Mouse (Mus musculus) spleen, postnatal 14 days (tissue): Measurements from ENCODE around the gene Tor3a.
"Not testable (repeated sequence)": the region's sequence is repeated elsewhere in the genome, so short reads cannot be mapped to it uniquely, and the experiment has no call there.

ENCODE experiments used
- DNase-seq, 2 experiments: peaks; one replicate each; pipeline ENCODE4 v3.0.0; 2021 to 2022; ENCODE audit warnings: low spot score in 2 of 2

Gene Tor3a

DNA sequence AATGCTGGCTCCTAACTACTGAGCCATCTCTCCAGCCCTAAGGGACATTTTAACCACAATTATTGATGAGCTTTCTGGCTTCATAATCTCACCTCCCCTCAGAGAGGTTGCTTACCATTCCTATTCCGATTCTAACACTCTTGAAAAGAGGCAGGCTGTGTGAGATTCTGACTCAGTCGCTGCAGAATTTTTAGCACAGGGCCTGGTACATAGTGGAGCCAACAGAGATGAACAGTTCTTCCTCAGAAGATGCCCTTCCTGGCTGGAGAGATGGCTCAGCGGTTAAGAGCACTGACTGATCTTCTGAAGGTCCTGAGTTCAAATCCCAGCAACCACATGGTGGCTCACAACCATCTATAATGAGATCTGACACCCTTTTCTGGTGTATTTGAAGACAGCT lies 2.2 kb downstream of the Tor3a start:
- no peak for DNase-seq

DNA sequence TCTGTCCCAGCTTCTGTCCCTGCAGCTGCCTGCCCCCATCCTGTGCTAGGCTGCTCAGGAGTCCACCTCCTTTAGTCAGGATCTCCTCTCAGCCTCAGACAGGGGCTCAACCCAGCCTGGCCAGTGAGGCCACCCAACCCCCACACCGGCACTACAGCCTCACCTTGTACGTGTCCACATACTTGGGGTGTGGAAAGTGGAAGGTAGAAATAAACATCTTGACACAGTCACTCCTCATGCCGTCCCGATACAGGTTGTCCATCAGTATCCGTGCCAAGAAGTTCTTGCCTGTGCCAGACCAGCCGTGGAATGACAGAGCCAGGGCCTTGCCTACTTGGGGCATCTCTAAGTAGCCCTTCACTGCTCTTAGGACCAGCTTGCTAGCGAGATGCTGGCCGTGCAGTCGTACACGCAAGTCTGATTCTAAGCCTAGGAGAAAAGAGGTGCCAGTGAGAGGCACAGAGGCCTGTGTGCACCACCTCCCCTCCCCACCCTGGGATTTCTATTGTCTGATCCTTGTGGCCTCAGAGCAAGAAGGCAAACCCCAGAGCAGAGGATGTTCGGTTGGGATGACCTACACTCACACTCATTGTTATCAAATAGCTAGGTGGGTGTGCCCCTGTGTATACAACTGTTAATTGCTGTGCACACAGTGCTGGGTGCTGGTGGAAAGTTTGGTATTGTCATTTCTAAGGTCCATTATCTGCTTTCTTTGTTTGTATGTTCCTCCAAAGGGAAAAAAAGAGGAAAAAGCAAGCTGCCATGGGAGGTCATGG lies 4.8 kb downstream of the Tor3a start:
- no peak for DNase-seq

DNA sequence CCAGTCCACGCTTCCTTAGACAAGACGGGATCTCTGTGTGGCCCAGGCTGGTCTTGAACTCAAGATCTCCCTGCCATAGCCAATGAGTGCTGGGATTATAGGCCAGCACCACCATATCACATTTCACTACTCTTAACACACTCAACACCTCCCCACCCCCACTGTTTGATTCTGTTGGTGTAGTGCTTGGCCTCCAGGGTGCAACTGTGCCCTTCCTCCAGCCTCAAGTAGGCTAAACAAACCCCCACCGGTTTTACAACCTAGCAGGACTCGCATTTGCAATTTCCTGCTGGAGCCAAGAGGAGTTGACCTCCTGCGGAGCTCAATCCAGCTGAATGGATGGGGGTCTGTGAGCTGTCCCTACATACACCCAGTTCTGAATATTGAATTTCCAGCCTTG lies 5.6 kb downstream of the Tor3a start:
- DNase-seq = no peak

DNA sequence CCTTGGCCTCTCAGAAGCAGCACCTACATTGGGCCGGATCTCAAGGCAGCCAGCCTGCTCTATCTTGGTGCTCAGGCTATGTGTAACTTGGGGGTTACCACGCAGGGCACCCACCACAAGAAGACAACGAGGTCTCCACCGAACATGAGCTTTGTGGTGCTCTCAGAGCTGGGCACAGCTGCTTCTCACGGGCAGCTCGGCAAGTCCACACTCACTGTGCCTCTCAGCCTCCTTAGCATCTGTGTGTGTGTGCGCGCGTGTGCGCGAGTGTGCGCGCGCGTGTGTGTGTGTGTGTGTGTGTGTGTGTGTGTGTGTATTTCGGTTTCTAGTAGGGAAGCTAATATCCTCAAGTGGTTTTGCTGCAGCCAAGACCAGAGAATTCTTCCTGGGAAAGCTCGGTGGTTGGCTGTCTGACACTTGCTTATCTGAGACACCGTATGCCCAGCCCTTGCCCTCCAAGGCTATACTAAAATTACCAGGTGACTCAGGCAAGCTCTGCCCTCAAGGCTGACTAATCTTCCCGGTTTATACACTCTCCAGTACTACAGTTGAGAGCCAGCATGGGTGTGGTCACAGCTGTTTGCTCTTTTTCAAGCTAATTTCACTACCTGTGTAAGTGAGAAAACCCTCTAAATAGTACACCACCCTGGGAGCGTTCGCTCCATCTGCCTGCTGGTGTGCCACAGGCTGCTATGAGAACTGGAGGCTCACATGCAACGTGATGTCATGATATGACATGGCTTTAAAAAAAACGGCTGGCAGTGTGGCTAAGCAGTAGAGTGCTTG lies 6.8 kb downstream of the Tor3a start:
- DNase-seq = no peak

DNA sequence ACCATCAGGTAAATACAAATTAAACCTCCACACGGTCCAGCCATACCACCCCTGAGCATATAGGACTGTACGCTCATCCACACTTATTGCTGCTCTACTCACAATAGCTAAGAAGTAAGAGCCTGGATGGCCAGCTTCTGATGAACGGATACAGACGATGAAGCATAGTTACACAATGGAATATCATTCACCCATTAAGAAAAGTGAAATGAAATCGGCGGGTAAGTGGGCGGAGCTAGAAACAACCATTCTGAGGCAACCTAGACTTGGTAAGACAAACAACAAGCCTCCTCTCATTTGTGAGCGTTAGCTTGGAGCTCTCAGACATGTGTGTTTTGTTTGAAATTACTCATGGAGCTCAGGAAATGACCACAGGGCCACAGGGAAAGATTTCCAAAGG lies 8.4 kb downstream of the Tor3a start:
- no peak for DNase-seq

DNA sequence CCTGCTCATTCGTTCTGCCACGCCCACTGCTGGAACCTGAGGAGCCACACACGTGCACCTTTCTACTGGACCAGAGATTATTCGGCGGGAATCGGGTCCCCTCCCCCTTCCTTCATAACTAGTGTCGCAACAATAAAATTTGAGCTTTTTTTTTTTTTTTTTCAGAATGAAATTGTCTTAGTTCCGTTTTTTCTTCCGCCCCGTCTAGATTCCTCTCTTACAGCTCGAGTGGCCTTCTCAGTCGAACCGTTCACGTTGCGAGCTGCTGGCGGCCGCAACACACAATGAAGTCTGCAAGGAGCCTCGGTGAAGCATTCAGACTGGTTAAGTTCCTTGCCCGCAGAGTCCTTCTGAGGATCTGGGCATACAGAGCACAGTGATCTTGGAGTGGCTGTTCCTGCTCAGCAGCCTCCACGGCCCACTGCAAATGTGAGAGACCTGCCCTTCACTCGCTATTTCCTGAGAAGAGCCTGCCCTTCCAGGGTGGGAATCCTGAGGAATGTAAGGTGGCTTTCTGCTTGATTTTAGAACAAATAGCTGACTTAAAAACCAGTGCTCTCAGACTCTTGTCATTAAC lies 13.4 kb downstream of the Tor3a start:
- DNase-seq = not testable (repeated sequence)

DNA sequence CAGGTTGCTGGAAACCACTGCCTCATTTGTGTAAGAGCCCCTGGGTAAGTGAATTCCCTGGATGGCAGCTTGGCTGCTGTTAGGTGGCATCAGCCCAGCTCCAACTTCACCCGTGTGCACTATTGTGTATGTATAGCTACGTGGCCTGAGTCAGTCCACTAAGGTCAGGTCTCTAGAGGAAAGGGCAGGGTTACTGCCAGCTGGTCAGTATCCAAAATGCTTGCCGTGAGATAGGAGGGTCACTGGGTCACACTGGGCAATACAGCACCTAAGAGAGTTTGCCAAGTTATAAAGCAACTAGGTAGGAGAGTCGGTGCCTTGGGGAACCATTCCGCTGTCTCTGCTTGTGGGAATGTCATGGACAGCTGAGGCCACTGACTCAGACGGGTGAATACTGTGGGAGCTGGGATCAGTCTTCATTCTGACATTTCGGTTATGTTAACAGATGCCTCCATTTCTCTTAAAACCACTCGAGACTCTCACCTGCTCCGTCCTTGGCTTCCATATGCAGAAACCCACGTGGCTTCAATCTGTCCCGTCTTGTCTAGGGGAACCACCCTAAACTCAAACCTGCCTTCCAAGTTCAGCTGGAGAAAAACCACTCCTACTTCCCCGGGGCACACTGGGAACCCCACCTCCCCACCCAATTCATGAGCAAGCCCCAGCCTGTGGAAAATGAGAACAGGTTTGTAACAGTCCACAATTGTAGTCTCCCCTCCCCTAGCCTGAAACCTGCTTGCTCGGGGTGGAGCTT lies 14.1 kb downstream of the Tor3a start:
- DNase-seq = no peak

DNA sequence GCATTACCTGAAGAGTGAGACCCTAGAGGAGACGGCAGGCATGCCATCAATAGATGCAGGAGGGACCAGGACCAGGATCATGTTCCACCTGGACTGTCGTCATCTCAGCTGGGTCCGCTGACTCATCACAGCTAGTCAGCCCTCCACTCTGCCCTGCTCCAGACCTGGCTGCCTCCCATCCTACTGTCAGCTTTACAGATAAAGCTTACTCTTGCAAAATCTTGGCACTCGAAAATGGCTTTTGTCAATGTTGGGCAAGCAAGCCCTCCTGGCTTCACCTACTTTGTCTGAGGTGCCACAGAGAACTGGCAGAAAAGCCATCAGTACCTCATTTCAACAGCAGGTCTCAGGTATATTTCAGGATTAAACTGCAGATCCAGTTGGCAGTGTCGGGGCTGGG lies 15.5 kb downstream of the Tor3a start:
- no peak for DNase-seq

DNA sequence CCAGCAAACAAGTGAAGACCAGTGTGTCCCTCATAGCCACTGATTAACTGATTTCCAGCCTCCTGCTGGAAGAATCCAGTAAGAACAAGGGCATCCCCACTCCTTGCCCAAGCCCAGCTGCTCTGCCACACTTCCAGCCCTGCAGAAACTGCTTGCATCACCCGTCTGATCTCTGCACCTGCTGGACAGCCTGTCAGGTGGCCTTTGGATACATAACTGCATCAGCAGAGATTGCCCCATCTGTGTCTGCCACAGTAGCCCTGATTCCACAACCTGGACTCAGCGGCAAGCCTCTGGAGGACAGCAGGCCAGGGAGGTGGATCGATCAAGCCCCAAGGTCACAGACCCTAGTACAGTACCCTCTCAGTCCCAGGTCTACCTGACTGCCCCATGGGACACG lies 16.6 kb downstream of the Tor3a start:
- no peak for DNase-seq

DNA sequence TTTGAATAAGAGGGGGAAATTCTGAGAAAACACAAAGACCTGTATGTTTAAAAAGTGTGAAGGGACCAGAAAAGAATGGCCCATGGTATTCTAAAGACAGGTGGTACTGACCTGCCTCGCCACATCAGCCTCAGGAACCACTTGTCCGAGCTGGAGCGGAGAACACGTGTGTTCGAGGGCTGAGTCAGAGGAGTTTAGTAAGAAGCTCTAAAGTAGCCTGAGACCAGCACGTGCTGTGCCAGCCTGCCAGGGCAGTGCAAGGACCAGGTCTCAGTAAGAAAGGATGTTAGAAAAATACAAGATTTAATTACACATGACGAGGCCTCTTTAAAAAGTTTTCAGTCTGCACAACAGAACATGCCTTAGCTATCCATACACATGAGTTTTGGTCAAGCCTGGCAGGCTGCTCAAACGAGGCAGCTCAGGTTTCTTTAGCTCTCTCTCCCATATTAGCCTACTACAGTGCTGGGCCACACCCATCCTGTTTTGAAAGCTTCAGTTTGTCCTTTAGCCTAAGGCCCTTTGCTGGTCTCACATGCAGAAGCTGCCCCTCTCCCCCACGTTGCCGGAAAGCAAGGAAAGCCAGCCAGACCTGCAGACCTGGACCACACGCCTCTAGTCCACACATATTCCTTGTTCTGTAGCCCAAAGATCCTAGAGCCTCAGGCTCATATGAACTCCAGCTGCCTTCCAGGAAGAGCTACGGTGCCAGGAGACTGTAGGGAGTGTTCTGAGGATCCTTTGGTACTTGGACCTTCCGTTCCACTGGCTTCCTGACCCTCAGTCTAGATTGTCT lies 19.2 kb downstream of the Tor3a start:
- DNase-seq = no peak

DNA sequence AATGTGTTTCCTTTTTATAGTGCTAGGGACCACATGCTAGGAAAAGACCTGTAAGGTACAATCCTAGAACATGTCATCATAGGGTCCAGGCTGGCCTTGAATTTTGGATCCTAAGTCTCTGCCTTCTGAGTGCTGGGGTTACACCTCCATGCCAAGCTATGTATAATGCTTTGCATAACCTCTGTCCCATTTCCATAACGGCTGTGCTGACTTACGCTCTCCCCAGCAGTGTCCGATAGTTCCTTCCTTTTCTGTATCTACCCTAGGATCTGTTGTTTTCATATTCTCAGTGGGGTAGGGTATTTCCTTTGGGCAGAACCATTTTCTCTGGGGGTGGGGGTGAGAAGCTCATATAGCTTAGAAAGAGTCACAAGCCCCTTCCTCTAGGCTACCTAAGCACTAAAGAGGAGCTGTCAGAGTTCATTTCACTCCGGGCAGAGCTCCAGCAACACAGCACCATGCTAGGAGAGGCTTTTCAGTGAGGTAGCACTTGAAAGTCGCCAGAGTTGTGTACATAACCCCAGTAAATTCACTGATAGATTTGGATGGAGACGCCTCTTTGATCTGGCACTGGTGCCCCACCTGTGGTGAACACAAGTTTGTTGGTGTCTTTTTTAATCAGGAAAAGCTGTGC lies 21.9 kb downstream of the Tor3a start:
- DNase-seq = no peak

DNA sequence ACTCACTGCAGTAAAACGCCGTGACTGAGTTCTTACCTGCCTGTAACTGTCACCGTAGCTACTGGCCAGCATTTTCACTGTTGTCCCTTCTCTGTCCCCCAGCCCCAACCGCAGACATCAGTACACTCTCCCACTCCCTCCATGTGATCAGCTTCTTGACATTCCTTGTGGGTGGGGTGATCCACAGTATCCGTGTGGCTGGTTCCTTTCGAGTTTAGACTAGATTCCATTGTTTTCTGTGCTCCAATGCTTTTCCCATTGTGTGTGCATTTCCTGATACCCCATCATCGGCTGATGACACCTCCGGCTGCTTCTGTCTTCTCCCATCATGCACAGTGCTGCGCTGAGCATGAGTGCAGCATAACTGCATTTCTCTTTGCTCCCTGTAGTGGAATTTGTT lies 23.5 kb downstream of the Tor3a start:
- DNase-seq = no peak

DNA sequence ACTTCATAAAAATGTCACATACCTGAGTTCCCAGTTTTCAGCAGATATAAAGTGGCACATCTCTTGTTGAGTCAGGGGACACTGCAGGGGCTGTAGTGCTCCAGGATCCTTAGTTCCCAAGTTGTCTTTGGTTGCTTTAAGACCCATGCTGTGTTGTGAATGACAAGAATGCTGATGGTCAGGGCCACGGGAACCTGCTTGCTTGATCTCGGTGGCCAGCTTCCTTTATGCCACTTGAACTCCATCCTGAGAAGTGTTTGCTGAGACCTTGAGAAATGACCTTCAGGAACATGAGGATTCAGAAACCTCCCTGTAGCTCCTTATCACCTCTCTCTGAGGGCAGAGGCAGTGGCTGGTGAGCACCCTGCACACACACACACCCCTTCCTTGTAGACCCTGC lies 25.5 kb downstream of the Tor3a start:
- DNase-seq = no peak

DNA sequence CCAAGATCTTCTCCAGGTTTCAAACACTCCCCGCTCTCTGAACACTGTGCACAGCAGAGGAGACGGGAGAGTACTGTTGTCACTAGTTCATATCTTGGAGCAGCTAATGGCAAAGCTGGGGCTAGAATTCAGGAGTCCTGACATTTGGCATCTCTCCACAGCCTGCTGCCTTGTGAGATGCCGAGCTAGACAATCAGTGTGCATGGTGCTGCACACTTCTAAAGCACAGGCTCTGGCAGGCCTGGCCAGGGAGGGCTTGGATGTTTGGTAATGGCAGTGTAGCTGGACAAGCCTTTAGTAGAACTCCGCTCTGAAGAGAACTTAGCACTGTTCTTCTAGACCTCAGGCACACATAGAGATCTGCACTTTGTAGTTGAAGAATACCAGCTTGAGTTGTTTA lies 28.2 kb downstream of the Tor3a start:
- no peak for DNase-seq

DNA sequence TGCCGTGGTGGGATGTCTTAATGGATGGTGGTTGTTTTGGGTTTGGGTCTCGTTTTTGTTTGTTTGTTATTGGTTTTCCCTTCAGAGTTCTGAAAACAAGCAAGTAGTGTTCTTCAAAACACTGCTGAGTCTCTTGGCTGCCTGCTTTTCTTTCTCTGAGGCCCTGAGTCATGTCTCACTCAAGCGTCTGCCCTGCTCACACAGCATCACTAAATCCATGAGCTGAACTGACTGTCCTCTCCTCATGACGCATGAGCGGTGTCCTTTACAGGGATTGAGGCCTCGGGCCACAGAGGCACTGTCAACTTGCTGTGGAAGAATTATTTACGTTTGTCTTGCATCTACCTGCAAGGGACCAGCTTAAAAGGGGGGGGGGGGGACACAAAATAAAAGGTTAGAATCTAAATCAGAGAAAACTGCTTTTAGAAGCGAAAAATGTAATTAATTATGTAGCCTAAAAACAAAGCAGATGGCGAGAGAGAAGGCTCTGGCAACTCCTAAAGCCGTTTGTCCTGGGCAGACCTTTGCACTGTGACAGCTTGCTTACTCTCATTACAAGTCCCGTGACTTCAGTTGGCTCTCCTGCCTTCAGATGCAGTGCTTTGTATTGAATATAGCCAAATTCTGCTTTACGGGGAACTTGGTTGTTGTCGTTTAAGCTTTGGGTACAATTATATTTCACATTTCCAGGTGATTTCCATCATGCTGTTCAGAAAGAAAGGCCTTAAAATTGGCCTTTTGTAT lies 29.2 kb downstream of the Tor3a start:
- no peak for DNase-seq

DNA sequence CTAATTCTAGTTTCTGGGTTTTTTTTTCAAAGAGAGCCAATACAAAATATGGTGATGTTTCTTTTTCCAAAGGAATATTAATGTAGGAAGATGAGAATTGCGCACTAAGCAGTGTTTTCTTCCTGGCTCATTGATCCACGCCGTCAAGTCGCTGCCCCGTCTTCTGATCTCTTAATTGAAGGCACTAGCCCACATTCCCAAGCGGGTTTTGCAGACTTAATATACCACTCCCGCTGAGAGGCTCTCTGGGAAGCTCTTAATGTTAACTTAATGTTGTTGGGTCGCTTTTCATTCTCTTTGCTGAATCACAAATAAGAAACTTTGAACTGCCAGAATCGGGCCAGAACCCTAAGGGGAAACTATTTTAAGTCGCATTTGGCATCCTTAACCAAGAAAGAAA lies 30.1 kb downstream of the Tor3a start:
- no peak for DNase-seq

DNA sequence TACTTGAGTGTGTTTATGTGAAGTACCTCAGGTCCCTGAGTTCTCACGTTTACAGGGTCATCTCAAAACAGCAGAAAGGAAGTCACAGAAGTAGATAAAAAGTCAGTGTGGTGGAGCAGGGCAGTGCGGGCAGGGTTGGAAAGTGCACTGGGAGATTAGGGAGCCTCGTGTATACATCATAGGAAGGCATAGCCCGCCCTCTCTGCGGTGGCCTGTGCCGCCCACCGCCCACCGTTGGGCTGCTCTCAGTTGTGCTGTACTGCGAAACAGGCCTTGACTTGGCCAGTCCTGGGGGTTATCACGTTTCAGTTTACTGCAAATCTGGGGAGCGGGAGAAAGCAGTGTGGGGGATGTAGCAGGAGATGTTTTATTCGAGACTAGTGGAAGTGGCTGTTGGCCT lies 31.3 kb downstream of the Tor3a start:
- DNase-seq = no peak

DNA sequence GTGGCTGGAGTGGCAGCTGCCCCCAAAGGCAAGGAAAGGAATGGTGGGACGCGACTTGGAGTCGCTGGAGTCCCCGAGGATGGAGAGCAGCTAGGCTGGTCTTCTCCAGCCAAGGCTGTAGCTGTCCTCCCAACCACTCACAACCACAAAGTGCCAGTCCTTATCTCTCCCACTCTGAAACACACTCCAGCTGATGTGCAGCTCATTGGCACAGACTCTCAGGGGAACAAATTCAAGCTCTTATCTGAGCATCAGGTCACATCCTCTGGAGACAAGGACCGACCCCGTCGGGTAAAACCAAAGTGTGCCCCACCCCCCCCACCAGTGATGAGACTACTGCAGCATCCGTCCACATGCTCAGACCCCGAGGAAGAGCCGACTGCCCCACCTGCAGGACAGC lies 32.3 kb downstream of the Tor3a start:
- no peak for DNase-seq

DNA sequence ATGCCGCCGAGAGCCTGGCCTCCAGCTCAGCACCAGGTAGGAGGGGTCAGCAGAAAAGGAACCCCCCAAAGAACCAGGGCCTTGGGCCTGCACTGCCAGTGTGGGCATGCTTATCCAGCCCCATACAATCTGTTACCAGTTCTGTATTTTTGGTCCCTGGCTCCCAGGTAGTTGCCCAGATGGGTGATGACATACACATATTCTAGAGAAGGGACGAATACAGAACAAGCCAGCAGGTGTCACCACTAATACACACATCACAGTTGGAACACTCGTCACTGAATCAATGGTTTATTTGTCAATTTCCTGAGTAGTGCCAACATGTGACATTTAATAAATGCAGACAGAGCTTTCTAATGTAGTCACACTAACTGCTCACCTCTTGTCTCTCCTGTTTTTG lies 33.6 kb downstream of the Tor3a start:
- no peak for DNase-seq

DNA sequence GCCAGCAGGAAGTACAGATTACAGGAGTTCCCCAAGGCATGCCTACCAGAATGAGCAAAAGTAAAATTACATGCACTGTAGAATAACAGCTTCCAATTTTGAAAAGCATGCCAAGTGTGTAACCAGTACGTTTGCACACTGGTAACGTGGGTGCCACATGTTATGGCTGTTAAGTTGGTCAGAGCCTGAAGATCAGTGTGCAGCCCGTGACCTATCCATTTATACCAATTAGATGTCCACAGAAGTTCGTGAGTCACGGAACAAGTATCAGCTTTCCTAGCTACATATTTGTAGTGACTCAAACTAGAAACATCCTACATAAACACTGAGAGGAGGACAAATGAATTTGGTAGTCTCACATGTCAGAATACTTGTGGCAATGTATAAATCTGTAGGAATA lies 34.7 kb downstream of the Tor3a start:
- DNase-seq = no peak
